Mouse (Mus musculus): ENCODE measurements at regions not wholly inside any gene's neighbourhood (a gene's known extent, or its start where the extent isn't known, plus 50 kb on each side); places are given as distances from the start of the nearest gene placed in this dataset.

DNA sequence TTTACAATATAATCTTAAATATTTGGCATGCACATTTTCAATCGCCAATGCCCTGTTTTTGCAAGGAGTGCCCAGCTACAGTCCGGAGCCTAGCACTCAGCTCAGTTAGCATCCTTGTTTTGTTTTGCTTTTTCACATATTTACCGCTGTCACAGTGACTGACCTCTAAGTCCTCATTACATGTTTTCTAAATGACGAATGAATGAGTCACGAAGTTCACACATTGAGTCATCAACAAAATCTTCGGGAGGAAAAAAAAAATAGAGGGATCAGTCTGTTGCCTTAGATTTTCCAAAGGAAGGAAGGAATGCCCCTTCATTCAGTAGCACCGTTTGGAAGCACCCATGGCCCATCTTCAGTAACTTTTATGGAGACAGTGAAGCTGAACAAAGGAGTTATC, 342.9 kb upstream of the Actbl2 start:
- no peak for TF ChIP-seq CTCF (IDR thresholded peaks at IDR 0.05; ENCODE audit: low read depth, low read length)
- TF ChIP-seq POLR2AphosphoS5 (IDR thresholded peaks at IDR 0.05; ENCODE audit: insufficient replicate concordance, low read depth, low read length) = no peak

All from G1E (cell line).